Mouse (Mus musculus) splenic B cell, adult 2 months (primary cell): ENCODE measurements around the gene Elovl6.

Source experiments
- DNase-seq: peaks from one replicate; pipeline ENCODE4 v3.0.0-alpha.2; 2011; ENCODE audit warnings: low read depth, low spot score
- H3K27me3 ChIP-seq: 2 replicates; pipeline ENCODE4 v1.6.1; 2012; ENCODE audit warnings: mild to moderate bottlenecking, low read length, moderate library complexity, mixed read lengths; ENCODE audit not compliant: control insufficient read depth, poor library complexity, insufficient read depth, severe bottlenecking
- H3K36me3 ChIP-seq: 2 replicates; pipeline ENCODE4 v1.6.1; 2012; ENCODE audit warnings: mild to moderate bottlenecking, low read length, moderate library complexity, mixed read lengths; ENCODE audit not compliant: control insufficient read depth, poor library complexity, insufficient read depth, severe bottlenecking

Elovl6 gene

DNA sequence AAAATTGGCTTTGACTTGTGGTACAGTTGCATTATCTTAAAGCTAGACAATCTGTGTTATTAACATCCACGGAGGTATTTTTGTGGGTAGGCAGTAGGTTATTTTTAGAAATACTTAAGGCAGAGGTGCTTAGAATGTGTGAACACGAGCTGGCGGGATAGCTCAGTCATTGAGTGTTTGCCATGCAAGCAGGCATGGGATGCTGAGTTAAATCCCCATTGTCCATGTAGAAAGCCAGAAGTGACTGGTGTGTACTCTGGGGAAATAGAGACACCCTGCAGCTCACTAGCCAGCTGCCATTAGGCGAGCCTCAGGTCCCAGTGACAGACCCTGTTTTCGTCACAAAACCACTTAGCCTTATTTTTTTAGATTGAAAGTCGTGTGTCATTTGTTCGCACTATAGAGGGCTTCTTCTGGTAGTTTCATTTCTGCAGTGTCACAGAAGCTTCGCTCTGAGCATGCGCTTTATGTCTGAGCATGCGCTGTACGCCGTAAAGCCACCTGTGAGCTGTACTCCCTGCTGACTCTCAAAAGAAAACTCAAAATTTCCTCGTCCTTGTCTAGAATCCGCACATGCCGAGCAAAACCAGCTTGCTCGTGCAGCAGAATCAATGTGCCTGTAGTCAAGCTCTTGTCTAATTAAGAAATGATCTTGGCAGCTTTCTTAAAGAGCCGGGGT is 58.5 kb downstream of the Elovl6 start:
- peak; percentile 63 for DNase-seq
- no peaks in the 10 kb centered on the region for H3K36me3 ChIP-seq

DNA sequence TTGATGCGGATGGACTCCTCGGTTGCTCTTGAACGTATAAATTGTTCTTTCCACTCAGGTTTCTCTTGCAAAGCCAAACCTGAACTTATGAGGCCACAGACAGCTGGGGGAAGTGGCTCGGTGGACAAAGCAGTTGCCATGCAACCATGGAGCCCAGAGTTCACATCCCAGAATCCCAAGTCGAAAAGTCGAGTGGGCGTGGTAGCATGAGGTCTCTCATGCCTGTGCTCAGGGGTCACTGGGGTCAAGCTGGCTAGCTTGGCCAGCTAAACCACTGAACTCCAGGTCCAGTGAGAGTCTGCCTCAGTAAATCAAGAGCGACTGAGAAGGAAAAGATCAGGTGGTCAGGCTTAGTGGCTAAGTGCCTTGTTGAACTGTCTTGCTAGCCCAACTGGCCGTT is 59.1 kb downstream of the Elovl6 start:
- Histone ChIP-seq H3K27me3 (no peaks in the 10 kb centered on the region), H3K36me3 (no peaks in the 10 kb centered on the region)
- DNase-seq, result no peak

More for the DNA sequence above, 58.5 kb downstream of the Elovl6 start:
- H3K27me3 ChIP-seq, result no peaks in the 10 kb centered on the region

- Histone ChIP-seq H3K27me3 (no peaks in the 10 kb centered on the region), H3K36me3 (no peaks in the 10 kb centered on the region)
- no peak for DNase-seq
Observed at GRCm38 (mm10) chr3:129591761-129592160, 59.6 kb downstream of the Elovl6 start.

- Histone ChIP-seq H3K36me3 (no peaks in the 10 kb centered on the region), H3K27me3 (no peaks in the 10 kb centered on the region)
- no peak for DNase-seq
Observed at GRCm38 (mm10) chr3:129593001-129593400, 60.8 kb downstream of the Elovl6 start.

DNA sequence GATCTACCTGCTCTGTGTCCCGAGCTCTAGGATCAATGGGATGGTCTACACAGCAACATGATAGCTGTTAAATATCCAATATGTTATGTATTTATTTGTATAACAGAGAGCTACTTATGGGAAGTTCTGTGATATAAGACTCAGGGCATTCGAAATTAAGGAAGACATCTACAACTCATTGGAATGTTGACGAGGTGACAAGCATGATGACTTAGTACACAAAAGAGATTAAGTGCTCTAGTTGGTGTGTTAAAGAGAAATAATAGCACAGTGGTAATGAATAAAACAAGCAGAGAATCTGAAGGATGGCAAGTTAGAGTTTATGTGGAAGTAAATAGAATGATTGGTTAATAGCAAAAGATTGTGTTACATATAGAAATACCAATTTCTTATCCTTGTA is 61.6 kb downstream of the Elovl6 start:
- H3K27me3 ChIP-seq, result no peaks in the 10 kb centered on the region
- no peaks in the 10 kb centered on the region for H3K36me3 ChIP-seq
- DNase-seq, result no peak

GRCm38 (mm10) chr3:129596098-129596497 is 63.9 kb downstream of the Elovl6 start:
- DNase-seq, result no peak
- H3K36me3 ChIP-seq, result no peaks in the 10 kb centered on the region
- H3K27me3 ChIP-seq, result no peaks in the 10 kb centered on the region

DNA sequence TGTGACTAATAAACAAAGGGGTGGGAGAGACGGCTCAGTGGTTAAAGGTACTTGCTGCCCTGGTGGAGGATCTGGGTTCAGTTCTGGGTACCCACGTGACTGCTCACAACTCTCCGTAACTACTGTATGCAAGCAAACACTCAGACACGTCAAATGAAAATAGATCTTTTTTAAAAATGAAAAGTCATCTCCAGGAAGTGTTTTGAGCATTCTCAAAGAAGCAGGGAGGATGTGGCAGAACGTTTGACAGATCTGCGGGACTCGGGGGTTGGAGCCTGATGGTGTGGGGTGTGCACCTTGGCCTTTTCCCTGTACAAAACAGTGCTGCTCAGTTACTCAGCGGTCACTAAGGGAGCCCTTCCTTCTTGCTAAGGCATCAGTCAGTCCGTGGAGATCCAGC is 70.1 kb downstream of the Elovl6 start:
- no peak for DNase-seq
- no peaks in the 10 kb centered on the region for H3K36me3 ChIP-seq
- H3K27me3 ChIP-seq, result no peaks in the 10 kb centered on the region

GRCm38 (mm10) chr3:129605487-129605886 is 73.3 kb downstream of the Elovl6 start:
- Histone ChIP-seq H3K36me3 (no peaks in the 10 kb centered on the region), H3K27me3 (no peaks in the 10 kb centered on the region)
- DNase-seq, result no peak

GRCm38 (mm10) chr3:129605934-129606333 is 73.8 kb downstream of the Elovl6 start:
- no peaks in the 10 kb centered on the region for H3K36me3 ChIP-seq
- no peak for DNase-seq
- no peaks in the 10 kb centered on the region for H3K27me3 ChIP-seq

GRCm38 (mm10) chr3:129611626-129612025 is 79.5 kb downstream of the Elovl6 start:
- H3K27me3 ChIP-seq, result no peaks in the 10 kb centered on the region
- no peak for DNase-seq
- no peaks in the 10 kb centered on the region for H3K36me3 ChIP-seq

- no peaks in the 10 kb centered on the region for H3K27me3 ChIP-seq
- peak; percentile 23 for DNase-seq
- no peaks in the 10 kb centered on the region; the same call in 1 of the 2 replicates for H3K36me3 ChIP-seq
Observed at GRCm38 (mm10) chr3:129612311-129613097, 80.3 kb downstream of the Elovl6 start.

- Histone ChIP-seq H3K27me3 (no peaks in the 10 kb centered on the region), H3K36me3 (no peaks in the 10 kb centered on the region; the same call in 1 of the 2 replicates)
- DNase-seq, result no peak
Observed at GRCm38 (mm10) chr3:129613756-129614155, 81.6 kb downstream of the Elovl6 start.

- no peak for DNase-seq
- Histone ChIP-seq H3K36me3 (no peaks in the 10 kb centered on the region; the same call in 1 of the 2 replicates), H3K27me3 (no peaks in the 10 kb centered on the region)
Observed at GRCm38 (mm10) chr3:129614216-129614615, 82.1 kb downstream of the Elovl6 start.

DNA sequence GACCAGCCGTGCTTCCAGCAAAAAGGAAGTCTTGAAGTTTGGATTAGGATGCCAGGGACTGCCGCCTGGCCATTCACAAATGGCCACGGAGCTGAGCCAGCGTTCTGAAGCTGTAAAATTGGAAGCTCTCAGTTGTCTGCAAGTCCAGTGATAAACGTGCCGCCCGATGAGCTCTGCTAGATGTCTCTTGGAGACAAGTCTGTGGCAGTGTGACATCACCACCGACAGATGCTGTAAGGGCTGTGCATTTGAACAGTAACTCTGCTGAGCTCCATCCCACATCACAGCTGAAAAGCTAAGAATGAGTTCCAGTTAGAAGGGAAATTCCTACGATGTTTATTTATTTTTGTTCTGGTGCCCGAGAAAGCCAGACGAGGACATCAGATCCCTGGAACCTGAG is 85.3 kb downstream of the Elovl6 start:
- Histone ChIP-seq H3K27me3 (no peaks in the 10 kb centered on the region), H3K36me3 (no peaks in the 10 kb centered on the region; the same call in 1 of the 2 replicates)
- DNase-seq, result no peak

DNA sequence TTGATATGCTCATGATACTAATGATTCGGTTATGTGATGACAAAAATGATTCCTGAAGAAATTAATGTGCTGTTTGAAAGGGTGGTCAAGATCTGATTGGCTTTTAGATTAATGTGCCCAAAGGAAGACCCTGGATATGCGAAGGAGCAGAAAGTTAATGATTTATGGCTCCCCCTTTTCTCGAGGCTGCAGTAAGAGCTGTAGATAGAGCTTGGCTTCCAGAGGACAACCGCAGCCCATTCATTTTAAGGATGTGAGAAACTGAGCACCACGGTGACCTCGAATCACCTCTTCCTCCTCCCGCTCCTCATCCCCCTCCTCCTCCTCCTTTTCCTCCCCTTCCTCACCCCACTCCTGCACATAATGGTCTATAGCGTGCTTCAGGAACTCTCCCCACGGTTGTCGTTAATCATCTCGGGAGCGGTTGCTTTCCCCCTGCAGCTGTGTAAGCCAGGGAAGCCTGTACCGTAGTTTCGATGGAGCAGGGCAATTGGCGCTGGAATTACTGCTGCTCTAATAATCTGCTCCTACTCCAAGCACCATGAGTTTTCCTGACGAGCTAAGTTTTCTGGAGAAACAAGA is 87.1 kb downstream of the Elovl6 start:
- H3K27me3 ChIP-seq, result no peaks in the 10 kb centered on the region
- no peak for DNase-seq
- H3K36me3 ChIP-seq, result no peaks in the 10 kb centered on the region; the same call in 1 of the 2 replicates
